Mouse (Mus musculus) left cerebral cortex, postnatal 36 days (tissue): Measurements from ENCODE around the gene Ackr3. TPM values are rescaled to one million over a fixed set of nuclear protein-coding genes. Genes with fewer than 3 reads are reported as not detected.

ENCODE experiments used
- DNase-seq, 2 experiments: peaks; one replicate each; pipeline ENCODE4 v3.0.0; 2021 to 2022; ENCODE audit warnings: low spot score in 2 of 2, mixed read lengths in 1 of 2
- intact Hi-C: fragments of 180-260 bp; cut with DNase I; formaldehyde crosslinking; loops from one replicate; pipeline ENCODE4 v1.15.1; 2025
- total RNA-seq, 2 experiments: library from RNA; stranded (reverse); gene quantifications; 2 replicates each; pipeline ENCODE4 v1.2.3; 2021

The Ackr3 gene
- total RNA-seq, 2 experiments from 2014 or later: 6.3 to 7.7 TPM

DNA sequence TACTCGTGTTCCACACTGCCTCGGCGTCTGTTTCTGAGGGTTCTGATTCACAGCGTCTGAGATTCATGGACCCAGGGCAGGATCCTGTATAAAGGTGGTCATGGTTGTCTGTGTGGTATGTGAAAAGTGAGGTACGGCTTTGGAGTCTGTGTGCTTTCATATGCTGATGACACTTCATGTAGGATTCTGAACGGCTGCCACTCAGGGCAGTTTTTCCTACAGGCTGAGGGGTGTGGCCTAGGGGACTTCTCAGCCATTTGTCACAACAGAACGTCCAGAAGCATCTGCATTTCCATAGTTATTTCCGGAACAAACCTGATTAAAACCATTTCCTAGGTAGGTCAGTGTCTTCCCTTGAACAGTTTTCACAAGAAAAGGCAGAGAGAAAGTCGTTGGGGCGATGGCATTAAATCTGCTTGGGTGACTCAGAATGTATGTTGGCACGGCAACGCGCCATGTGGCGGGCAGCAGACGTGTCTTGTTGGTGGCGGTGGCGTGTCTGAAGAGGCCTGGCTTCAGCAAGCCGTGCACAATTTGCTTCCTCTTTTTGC, 18.1 kb downstream of the Ackr3 start:
- intact Hi-C loops: loop anchor here (5.0 kb wide), 1 partner anchor 50 kb away; no protein-coding TSS in a partner anchor
- peak; percentile 77 to 83 for DNase-seq

DNA sequence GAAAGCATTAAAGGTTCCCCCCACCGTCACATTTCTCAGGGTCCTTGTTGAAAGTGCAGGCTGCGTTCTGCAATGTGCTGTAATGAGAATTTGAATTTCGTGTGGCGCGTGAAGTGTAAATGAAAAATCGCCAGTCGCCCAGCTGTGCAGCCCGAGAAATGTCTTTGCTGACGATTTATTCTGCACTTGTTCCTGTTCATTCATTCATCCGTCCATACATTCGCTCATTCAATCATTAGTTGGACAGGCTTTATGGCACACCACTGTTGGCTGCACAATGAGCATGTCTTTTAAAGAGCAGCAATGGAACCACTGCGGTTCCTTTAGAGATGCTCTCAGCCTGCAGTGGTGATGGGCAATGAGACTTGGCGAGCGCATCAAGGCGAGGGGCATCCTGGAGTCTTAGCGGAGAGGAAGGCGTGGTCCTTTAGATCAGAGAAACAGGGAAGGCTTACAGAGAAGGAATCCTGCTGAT, 18.7 kb downstream of the Ackr3 start:
- intact Hi-C loops: loop anchor here (5.0 kb wide), 1 partner anchor 50 kb away; no protein-coding TSS in a partner anchor
- no peak for DNase-seq

DNA sequence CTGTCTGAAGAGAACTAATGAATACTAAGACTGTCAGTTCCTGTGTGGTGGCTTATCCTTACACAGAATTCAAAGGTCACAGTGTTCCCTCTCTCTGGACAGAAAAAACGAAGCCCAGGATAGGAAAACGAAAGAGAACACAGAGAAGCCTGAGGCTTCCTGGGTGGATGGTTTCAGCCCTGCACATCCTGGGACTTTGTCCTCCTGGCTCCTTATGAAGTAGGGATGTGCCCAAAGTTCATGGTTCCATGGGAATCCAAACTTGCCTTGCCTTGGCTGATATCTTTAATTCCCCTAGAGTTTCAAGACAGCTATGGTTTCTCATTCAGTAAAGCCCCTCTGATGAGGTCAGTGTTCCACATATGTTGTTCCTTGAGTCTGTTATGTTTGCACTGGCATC, 19.2 kb downstream of the Ackr3 start:
- intact Hi-C loops: loop anchor here (5.0 kb wide), 1 partner anchor 49 kb away; no protein-coding TSS in a partner anchor
- no peak for DNase-seq

DNA sequence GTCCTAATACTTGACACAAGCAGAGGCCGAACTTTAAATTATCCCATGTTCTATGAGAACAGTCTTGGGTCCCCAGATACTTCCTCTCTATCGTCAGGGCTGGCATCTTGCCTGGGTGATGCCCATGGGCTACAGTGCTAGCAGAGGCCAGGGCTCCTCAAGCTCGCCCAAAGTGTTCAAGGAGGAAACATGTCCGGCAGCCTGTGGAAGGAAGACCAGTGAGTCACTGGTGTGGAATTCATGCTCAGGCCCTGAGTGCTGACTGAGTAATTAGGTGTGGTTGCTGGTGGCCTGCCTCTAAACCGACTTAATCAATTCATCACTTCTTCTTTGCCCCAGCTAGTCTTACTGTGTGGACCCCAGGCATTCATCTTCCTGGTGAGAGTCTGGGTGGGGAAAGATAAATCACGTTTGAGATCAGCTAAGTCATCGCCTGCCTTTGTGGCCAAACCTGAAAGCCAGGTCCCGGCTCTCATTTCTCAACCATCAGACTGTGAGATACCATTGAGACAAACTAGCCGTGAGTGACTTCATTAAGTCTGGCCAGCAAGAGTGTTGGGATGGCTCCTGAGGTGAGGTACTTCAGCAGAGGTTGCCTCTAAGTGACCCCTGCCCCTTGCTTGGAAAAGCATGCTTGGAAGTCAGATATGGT, 21.9 kb downstream of the Ackr3 start:
- DNase-seq: no peak
- intact Hi-C loops: no loop called here

DNA sequence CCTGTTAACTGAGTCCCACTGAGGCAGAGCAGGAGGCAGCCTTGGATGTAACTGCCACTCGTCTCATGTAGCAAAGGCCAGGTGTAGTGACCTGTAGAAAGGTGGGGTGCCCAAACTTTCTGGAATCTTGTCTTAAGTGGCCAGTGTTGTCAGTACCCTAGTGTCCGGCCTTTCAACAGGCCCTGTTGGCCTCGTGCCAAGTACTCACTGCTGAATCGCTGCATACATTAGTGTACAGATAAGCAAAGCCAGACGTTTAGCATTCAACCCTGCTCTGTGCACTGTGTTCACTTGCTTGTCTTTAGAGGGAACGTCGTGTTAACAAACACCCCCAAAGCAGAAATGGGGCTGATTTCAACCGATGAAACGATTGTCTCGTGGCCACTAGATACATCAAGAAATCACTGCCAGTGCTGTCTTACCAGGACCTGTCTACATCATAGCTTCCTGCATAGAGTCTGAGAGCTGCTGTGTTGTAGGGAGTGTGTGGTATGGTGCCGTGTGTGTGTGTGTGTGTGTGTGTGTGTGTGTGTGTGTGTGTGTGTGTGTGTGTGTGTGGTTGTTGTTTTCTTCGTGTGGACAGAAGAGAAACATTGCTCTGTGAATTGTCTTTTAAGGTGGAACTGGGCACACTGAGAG, 24.0 kb downstream of the Ackr3 start:
- no peak for DNase-seq
- intact Hi-C loops: no loop called here

DNA sequence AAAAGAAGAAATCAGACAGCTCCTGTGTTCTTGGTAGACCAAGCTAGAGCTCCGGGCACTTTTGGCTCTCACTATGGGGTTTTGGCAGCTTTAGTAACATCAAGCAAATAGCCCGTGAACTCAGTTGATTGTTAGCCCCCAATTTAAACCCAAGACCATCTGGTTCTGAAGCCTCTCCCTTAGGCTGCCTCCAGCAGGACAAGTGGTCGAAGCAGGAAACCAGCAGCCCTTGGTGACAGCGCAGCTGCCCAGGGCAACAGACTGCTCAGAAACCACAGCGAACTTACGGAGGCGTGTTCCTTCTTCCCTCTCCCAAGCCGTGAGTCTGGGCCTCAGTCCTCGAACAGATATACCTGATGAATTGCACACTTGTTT, 24.5 kb downstream of the Ackr3 start:
- intact Hi-C loops: no loop called here

DNA sequence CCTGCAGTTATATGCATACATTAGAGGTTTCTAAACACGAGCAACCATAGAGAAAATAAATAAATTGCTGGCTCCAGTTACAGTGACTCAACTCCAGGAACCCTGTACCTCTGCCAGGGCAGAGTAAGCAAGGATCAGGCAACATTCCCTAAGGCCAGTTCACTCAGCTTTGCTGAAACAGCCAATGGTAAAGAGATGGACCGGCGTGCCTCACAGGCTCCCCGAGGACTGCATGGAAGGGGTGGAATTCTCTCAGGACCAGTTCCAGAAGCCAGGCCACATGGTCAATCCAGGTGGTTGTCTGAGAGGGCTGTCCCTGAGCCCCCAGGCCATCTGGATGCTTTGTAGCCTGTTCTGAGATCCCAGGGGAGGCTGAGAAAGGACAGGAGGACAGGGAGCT, 26.8 kb downstream of the Ackr3 start:
- intact Hi-C loops: no loop called here
- no peak for DNase-seq

More for the DNA sequence above, 24.5 kb downstream of the Ackr3 start:
- DNase-seq: no peak

DNA sequence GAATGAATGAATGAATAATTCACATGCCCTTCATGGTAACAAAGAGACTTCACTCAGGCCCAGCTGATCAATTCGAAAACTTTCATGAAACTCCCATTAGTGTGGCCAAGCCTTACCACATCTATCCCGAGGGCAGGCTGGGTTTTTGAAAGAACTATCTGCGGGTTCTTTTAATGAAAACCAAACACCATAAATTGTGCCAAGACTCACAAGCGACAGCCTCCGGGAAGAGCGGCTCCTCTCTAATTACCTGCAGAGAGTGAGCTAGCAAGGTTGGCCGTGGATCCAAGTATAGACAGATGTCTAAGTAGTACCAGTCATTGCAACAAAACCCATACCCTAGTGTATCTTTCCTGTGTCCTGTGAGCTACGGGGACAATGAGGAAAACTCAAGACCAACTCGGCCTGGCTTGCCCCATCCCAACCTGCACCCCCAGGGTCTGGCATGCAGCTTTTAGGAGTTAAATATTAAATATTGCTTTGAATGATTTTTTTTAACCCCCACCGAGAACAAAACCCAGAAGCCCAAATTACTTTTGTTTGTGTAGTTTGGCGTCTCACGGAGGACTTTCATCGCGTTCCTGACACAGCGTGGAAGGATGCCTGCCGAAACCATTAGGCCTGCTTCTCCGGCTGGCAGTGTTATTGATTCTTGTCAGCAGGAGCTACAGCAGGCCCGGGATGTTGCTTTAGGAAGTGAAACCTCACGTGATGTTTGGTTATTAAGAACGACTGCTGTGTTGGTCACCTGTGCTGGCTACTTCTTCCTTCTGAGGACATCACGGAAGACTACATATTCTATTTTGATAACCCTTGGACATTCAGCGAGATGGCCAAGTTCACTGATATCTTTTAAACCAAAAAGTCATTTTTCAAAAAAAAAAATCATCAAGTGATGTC, 28.1 kb downstream of the Ackr3 start:
- DNase-seq: no peak
- intact Hi-C loops: no loop called here

DNA sequence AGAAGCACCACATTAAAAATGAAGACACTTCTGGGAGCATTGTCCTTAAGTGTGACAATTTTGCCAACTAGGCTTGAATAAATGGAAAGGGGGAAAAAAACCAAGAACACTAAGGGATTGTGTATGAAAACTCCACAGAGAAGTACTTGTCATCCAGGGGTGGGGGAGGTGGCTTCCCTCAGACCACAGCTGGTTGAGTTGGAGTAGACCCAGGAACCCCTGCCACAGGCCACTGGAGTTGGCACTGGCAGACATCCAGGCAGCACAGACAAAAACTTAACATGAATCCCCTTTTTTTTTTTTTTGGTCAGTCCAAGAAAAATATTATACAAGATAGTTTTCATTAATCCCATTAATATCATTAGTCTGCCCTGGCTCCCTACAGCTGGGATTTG, 28.7 kb downstream of the Ackr3 start:
- intact Hi-C loops: no loop called here
- DNase-seq: no peak

DNA sequence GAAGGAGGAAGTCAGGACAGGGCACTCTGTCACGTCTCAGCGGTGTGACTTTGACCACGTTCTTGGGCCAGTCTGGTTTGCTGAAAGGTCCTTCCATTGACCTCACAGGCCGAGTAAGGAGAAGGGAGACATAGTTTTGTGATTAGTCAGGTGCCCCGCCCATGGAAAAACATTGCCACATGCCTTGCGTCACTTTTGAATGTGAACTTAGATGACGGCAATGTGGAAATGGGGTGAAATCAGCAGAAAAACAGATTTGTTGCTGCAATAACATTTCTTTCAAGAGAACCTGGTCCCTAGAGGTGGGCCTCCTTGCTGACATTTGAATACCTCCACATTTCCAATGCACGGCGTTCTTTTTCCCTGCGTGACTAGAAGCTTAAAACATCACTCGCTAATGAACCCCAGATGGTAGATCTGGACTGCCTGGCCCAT, 30.9 kb downstream of the Ackr3 start:
- DNase-seq: no peak
- intact Hi-C loops: no loop called here

DNA sequence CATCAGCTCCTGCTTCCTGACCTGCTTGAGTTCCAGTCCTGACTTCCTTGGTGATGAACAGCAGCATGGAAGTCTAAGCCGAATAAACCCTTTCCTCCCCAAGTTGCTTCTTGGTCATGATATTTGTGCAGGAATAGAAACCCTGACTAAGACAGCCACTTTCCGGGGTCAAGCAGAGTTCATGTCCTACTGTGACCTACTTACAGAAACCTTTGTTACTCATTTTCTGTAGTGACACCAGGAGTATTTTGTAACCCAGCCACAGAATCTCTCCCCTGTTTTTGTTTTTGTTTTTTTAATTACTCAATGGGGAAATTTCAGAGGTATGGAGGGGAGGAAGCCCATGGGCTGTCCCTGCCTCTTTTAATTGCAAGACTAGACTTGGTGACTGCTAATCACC, 32.9 kb downstream of the Ackr3 start:
- intact Hi-C loops: no loop called here

DNA sequence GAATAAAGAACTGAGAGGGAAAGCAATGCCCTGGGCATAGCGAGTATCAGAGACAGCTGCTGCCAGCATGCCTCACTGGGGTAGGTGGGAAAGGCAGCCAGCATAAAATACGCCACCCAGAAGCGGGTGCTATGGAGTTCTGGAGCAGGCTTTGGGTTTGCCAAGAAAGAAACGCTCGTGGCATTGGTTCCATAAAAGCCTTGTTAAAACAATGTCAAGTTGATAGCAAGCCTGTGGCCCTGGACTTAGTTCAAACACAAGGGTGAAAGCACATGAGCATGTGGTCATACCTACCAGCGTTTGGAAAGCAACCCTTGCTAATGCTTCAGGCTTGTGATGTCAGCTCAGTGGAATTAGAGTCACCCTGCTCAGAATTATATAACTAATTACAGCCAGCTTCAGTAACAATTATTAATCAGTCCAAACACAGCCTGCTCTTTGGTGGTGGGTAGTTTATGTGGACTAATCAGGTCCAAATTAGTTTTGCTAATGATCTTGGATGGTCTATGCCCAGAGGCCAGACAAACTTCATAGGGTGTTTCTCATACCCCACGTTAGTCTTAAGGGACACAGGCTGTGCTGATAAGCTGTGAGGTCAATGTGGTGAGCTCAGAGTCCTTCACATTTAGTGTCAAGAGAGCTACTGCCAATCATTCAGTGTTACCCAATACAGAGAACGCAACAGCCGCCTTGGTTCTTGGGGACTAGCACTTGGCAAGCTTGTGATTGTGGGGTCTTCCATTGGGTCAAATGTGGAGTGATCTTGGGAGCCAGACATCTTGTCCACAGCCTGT, 34.5 kb downstream of the Ackr3 start:
- intact Hi-C loops: no loop called here
- DNase-seq: no peak

More for the DNA sequence above, 32.9 kb downstream of the Ackr3 start:
- DNase-seq: no peak

DNA sequence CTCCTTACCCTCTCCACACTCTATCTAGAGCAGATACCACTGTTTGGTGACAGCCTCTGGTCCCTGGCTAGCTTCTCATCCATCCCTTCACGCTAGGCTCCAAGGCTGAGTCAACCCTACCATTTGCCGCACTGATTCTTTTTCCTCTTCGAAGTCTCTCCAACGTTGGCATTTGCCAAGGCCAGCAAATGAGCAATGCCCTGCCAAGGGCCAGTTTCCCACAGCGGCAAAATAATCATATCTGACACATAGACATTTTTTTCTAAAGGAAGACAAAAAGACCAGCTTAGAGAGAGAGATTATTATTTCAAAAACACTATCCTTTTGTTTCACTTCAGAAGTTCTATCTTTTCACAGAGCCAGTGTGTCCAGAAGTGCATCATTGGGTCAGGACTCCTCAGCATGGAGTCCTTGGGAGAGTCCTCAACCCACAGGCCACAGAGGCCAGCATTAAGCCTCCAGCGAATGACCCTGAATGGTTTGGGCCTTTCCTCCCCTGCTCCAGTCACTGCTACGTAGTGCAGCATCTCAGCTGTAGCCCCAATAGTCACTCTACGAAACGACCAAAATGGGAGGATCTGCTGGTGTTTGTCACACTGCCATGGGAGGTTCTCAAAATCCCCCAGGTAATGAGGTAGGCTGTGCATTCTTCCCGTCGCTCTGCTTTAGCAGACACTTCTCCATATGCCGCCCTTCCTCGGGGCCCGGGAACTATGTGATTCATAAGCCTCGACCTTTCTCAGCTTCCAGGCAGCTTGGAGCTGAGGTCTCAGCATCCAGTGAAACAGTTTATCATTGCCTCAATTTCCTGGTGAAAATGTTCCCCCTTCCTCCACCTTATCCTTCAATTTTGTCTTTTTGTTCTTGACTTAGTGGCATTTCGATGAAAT, 35.8 kb downstream of the Ackr3 start:
- intact Hi-C loops: no loop called here
- no peak for DNase-seq

DNA sequence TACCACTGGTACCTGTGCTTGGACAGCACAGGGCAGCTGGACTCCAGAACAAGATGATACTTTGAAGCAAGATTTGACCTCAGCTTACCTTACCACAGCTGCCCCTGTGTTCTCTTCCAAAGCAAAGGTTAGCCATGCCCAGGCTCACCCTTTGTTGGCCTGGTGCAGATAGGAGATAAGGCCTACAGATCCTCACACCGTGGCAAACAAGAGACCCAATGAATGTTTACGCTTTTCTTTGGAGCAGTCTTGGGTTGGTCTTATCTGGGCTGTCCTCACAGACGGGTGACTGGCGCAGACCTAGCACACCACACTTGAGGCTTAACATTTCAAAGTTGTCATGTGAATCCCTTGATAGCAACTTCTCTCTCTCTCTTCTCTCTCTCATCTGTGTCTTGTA, 36.5 kb downstream of the Ackr3 start:
- intact Hi-C loops: no loop called here

DNA sequence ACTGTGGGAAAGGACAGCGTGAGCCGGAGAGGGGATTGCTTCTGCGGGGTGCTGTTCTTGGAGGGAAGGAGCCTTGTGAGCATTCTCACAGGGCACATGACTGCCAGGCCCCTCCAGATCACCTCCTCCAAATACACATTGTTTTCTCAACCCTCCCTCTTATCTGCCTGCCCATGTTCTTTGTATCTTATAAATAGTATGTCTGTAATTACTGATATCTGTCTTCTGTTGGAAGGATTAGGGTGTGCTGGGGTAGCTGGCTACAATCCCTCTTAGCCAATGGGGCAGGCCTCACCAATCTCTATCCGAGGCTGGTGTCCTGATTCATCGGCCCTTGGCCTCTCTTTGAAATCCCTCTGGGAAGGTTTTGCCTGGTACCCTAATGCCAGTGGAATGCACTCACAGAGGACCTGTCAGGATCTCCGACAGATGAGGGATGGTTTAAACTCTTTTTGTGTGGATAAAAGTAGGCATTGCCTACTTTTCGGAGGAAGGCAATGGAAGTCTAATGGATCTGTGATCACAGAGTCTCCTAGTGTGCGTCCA, 38.7 kb downstream of the Ackr3 start:
- intact Hi-C loops: no loop called here
- no peak for DNase-seq

More for the DNA sequence above, 36.5 kb downstream of the Ackr3 start:
- DNase-seq: no peak

DNA sequence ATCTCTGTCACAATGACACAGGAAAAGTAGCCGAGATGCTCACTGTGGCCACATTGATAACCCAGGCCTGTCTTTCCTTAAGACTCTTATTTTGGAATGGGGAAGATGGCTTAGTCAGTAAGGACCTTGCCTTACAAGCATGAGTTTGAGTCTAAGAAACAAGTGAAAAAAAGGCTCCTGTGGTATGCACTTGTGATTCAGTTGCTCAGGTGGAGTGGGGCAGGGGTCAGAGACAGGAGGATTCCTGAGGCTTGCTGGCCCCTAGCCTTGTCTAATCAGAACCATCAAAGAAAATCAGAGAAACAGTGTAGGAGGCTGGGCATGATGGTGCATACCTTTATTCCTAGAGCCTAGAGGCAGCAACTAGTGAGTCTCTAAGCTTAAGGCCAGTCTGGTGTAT, 40.8 kb downstream of the Ackr3 start:
- no peak for DNase-seq
- intact Hi-C loops: no loop called here

DNA sequence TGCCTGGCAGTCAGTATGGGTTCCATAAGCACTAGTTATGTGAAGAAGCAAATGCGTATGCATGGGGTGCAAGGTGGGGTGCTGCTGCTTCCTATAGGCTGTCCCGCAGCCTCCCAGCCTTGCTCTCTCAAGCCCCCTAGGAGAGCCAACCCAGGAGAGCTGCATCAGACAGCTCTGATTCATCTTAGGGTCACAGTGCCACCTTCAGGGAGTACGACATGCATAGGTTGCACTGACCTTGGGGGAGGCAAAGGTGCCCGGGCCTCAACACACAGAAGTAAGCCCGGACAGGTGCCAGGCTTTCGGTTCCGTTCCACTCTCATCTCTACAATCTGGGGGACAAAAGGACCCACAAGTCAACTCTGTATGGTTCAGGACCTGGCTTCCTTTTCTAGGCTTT, 41.8 kb downstream of the Ackr3 start:
- intact Hi-C loops: no loop called here
- no peak for DNase-seq

DNA sequence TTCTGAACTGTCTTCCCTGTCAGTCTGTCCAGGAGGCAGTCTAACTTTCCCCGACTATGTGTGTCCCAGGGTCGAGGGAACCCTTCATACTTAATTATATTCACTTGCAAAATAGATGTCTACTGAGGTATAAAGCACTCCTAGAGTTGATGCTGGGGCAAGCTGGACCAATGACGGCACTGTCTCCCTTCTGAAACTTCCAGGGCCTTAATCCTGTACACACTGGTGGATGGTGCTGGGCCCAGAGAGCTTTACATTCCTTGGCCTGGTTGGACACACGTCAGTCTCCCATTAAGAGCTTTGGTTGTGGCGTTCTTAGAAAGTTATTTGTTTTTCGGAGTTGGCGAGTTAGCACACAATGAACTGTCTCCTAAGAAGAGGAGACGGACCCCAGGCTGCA, 42.3 kb downstream of the Ackr3 start:
- intact Hi-C loops: no loop called here
- DNase-seq: no peak
